Comparison of ENCODE assay signal across 8 mouse cellular contexts in genomic region chr9:102354561-102354973, GRCm38 (mm10). TPM values are rescaled to one million over a fixed set of nuclear protein-coding genes. Genes with fewer than 3 reads are reported as not detected.
A peak's percentile ranks its signal among the peaks of the same experiment; 100 is the strongest.
DNase-seq lines count a peak whose midpoint lies in the region; ATAC-seq lines count a peak whose summit lies in the region.

Ephb1 (minus strand) TSS chr9:102354693.

- peak within 1 kb of the TSS; percentile 91 for H3K27ac ChIP-seq in hindbrain, embryonic 10.5 days
- no peak within 1 kb of the TSS for H3K27ac ChIP-seq in lung, embryonic 16.5 days (ENCODE audit: low read length)

- no peaks in the 10 kb centered on the region for H3K9me3 ChIP-seq in hindbrain, embryonic 10.5 days
- no peaks in the 10 kb centered on the region for H3K9me3 ChIP-seq in lung, embryonic 16.5 days (ENCODE audit: control insufficient read depth, low read length)

- peak within 1 kb of the TSS; percentile 60 for H3K9ac ChIP-seq in lung, embryonic 16.5 days (ENCODE audit: low read length)

- H3K4me3 ChIP-seq in hindbrain, embryonic 10.5 days = peak within 1 kb of the TSS; percentile 82
- H3K4me3 ChIP-seq in lung, embryonic 16.5 days (ENCODE audit: low read length) = peak within 1 kb of the TSS; percentile 56

- peaks cover 81% of the 10 kb centered on the region for H3K27me3 ChIP-seq in hindbrain, embryonic 10.5 days (ENCODE audit: insufficient read depth, poor library complexity, severe bottlenecking)
- peaks cover 66% of the 10 kb centered on the region for H3K27me3 ChIP-seq in lung, embryonic 16.5 days (ENCODE audit: control insufficient read depth, insufficient read depth, low read depth, low read length)

- H3K4me1 ChIP-seq in hindbrain, embryonic 10.5 days (replicated peaks) = peaks cover 33% of the 10 kb centered on the region
- peaks cover 4% of the 10 kb centered on the region; the same call in 1 of the 2 replicates for H3K4me1 ChIP-seq in lung, embryonic 16.5 days (replicated peaks; ENCODE audit: control insufficient read depth, insufficient read depth, low read length)

- no peaks in the 10 kb centered on the region for H3K36me3 ChIP-seq in hindbrain, embryonic 10.5 days
- H3K36me3 ChIP-seq in lung, embryonic 16.5 days (ENCODE audit: control insufficient read depth, insufficient read depth, low read length) = no peaks in the 10 kb centered on the region

- H3K4me2 ChIP-seq in lung, embryonic 16.5 days (ENCODE audit: low read depth, low read length) = peak within 1 kb of the TSS; percentile 95

- WGBS in hindbrain, embryonic 10.5 days = under 1% methylated on average over 22 of the region's 22 CpGs
- 1% methylated on average over 22 of the region's 22 CpGs for WGBS in lung, embryonic 16.5 days

- peak; percentile 96 for ATAC-seq in lung, embryonic 16.5 days (ENCODE audit: low read depth)

- DNase-seq in MN1 (ENCODE audit: low spot score) = peak; percentile 35
- DNase-seq in cerebellum, adult 9-11 months = peak; percentile 97
- DNase-seq in frontal cortex, adult 2 months (ENCODE audit: extremely low spot score in 1 of 2, low spot score in 1 of 2) = peak; percentile 94 to 97
- DNase-seq in hindbrain, embryonic 10.5 days (ENCODE audit: low spot score) = peak; percentile 89
- DNase-seq in layer of hippocampus, adult 9-11 months = peak; percentile 91
- DNase-seq in ovary, postnatal 36 days (ENCODE audit: low spot score) = peak; percentile 68
- peak; percentile 44 for DNase-seq in urinary bladder, adult 2 months (ENCODE audit: low spot score)

RNA-seq across cellular contexts. Expression of gene Ephb1, which starts in this region (rescaled TPM):
- 20.5 and 22.9 TPM in 2 replicates for polyA plus RNA-seq in frontal cortex, adult 2 months (2012; rRNA removed)
- 8.0 and 12.0 TPM in 2 replicates for polyA plus RNA-seq in hindbrain, embryonic 10.5 days (2016; fragmentation: Nextera tagmentation; extraction: Ambion mirVana)
- polyA plus RNA-seq in lung, embryonic 16.5 days (2015; fragmentation: Nextera tagmentation; extraction: Ambion mirVana) = 1.4 and 1.8 TPM in 2 replicates
- 0.84 and 0.91 TPM in 2 replicates for polyA plus RNA-seq in urinary bladder, adult 2 months (2012; rRNA removed)

Comparison
In these comparisons a context has a peak if more than half of its experiments do, and no peak if none do; other contexts are left out.
1. Peak in DNase-seq in urinary bladder, adult 2 months; RNA of the gene not detected or under 1 TPM.
2. DNase-seq: peak in every context shown above with its lines; median percentile 97 in cerebellum, adult 9-11 months; 96 in frontal cortex, adult 2 months; 91 in layer of hippocampus, adult 9-11 months; 89 in hindbrain, embryonic 10.5 days; 68 in ovary, postnatal 36 days; 44 in urinary bladder, adult 2 months; 35 in MN1.